Mouse (Mus musculus) embryonic fibroblast, embryonic 13.5 days (primary cell): ENCODE results near the gene Ifnar2.

ENCODE experiments used
- CTCF ChIP-seq: IDR thresholded peaks from 2 replicates; pipeline ENCODE4 v1.5.1; 2011; ENCODE audit warnings: mild to moderate bottlenecking, control low read depth, low read length, moderate library complexity, borderline replicate concordance; ENCODE audit not compliant: insufficient read depth
- POLR2A ChIP-seq: IDR thresholded peaks from 2 replicates; pipeline ENCODE4 v1.6.1; 2011; ENCODE audit warnings: low read depth, mild to moderate bottlenecking, control low read depth, low read length, moderate library complexity

DNA sequence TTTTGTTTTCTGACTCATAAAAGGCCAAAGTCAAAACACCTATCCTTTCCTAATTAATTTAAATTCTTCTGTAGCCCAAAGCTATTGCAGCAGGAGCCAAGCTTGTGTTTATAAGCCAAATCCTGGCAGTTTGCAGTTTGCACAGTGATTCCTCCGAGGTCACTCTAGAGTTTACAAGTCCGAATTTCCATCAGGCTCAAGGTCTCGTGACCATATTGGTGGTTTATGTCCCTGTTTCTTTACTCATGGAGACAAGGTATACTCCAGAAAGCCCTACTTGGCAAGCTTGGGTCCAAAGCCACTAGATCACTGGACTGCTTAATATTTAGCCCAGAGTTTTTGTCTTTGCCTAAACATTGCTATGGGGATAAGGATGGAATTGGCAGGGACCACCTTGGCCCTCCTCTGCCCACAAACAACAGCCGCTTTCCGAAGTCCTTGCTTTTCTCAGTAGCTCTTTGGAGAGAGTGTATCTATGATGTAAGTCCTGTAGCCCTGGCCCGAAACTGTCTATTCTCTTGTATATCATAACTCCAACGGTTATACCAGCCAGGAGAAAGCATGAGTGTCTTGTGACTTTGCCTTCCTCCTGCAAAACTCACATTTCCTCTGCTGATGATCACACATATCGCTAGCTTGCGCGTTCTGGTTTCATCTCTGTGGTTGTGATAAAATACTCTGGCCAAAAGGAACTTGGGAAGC, 14.0 kb downstream of the Ifnar2 start:
- TF ChIP-seq POLR2A (no peak), CTCF (no peak)
